Mouse (Mus musculus) retina, postnatal 1 day (tissue): ENCODE measurements at regions not wholly inside any gene's neighbourhood (a gene's known extent, or its start where the extent isn't known, plus 50 kb on each side); places are given as distances from the start of the nearest gene placed in this dataset.

ENCODE experiments used
- DNase-seq: peaks from one replicate; pipeline ENCODE4 v3.0.0-alpha.2; 2012

DNA sequence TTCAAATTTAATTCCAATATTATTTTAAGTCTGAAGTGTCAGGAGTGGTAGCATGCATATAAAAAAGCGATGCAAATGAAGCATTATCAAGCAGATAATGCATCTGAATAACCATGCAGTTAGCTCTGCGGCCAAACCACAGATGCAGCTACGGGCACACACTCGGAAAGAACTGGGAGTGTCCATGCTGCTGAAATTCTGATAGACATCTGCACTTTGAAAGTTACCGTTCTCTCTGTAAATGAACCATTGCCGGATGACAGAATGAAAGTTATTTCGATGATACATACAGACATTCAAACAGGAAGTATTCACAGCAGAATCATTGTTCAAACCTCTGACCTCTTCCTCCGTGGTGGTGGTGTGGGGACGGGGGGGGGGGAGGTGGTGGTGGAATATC, 271.6 kb downstream of the Rpl36a-ps1 start:
- no peak for DNase-seq

GRCm38 (mm10) chr14:98721033-98721432, 273.1 kb downstream of the Rpl36a-ps1 start:
- DNase-seq, result no peak

- no peak for DNase-seq
These were observed 286.1 kb downstream of the Rpl36a-ps1 start for GRCm38 (mm10) chr14:98708045-98708444.

DNA sequence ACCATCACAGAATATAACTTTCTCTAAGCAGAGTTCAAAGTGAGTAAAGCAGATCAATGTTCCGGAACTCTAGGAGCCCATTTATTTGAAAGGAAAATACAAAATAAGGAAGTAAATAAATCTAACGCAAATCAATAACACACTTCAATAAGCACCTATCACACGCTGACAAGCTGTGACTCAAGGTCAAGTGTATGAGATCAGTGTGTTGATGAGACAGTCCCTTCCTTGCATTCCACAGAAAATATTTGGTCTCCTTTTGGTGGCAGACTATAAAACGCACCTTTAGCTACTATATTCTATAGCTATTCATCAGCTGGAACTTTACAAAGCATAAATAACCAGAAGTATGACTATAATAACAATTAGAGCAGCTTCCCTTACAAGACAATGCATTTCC, 286.5 kb downstream of the Rpl36a-ps1 start:
- no peak for DNase-seq

DNA sequence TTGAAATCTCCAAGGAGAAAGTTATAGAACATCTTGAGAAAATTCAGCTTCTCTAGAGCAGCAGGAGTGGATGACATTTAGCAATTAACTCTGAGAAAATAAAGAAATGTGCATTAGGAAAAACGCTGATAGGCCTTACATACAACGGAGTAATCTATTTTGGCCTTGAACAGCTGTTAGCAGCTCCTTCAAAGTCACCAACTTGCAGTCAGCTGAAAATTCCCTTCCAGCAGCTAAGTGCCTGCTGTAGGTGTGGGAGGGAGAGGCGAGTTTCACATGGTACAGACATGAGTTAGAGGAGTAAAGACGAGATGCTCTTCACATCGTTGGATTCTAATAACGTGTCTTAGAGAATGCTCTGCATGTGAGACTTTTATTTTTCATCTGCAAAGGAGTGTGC, 290.8 kb downstream of the Rpl36a-ps1 start:
- no peak for DNase-seq

DNA sequence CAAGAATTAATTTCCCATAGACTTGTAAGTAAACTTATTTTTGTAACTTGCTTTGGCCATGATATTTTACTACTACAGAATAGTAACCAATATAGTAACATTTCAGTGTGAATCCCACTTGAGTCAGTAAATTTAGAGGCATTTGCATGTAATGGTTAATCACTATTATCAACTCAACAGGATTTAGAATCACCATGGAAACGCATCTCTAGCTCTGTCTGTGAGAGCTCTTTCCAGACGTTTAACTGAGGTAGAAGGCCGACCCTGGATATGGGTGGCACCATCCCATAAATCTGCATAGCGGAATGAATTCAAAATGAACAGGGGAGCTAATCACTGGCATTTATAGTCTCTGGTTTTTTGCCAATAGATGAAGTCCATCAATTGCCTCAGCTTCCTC, 337.6 kb downstream of the Rpl36a-ps1 start:
- no peak for DNase-seq

GRCm38 (mm10) chr14:98654191-98654809, 339.8 kb downstream of the Rpl36a-ps1 start:
- DNase-seq, result no peak

DNA sequence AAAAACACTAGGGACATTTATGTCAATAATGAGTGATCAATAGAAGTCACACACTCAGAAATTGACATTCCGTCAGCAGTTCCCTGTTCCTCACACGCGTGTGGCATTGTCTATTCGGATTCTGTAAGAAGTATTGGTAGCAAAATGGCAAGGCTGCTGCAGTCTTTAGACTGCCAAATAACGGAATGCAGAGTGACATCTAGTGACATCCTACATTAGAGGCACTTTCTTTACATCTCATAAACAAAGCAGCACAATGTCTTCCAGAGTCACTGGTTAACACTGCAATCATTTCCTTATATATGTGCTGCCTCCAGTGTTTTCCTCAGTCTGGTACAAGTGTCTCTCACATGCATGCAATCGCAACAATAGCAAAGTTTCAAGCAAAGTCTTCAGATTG, 342.9 kb downstream of the Rpl36a-ps1 start:
- DNase-seq, result peak; percentile 21

- DNase-seq, result no peak
These were observed 343.6 kb downstream of the Rpl36a-ps1 start for GRCm38 (mm10) chr14:98650520-98650919.

- no peak for DNase-seq
These were observed 346.5 kb downstream of the Rpl36a-ps1 start for GRCm38 (mm10) chr14:98647614-98648013.

- DNase-seq, result no peak
These were observed 350.4 kb downstream of the Rpl36a-ps1 start for GRCm38 (mm10) chr14:98643756-98644155.

- DNase-seq, result no peak
These were observed 351.3 kb downstream of the Rpl36a-ps1 start for GRCm38 (mm10) chr14:98642661-98643331.

DNA sequence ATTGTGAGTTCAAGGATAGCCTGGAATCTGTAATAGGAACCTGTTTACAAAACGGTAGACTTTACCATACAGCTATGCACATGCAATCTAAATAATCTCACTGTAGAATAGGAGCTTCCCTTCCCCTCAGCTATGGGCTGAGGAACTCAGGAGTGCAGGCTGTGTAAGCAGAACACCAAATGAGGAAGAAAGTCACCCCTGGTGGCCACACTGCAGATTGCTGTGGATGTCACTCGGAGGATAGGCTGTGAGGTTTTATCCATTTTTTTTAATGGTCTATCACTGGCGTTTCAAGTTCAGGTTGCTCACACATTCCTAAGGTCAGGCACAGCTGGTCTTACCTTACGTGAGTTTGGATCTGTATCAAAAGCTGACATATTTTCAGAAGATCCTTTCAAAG, 365.1 kb downstream of the Rpl36a-ps1 start:
- no peak for DNase-seq

DNA sequence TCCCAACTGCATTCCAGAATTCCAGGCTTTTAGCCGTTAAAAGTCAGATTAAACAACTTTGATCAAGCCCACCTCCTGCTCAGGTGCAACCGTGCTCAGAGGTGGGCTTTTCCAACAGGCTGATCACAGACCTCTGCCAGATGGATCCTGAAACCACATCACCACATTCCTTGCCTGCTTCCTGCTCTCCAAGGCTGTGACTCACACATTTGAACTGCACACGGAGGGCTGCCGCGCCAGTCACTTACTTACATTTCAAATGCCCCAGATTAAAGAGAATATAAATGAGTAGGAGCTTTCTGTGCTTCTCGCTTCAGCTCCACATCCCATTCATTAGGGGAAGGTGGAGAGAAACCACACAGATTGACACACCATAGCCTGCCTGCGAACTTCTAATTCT, 367.6 kb downstream of the Rpl36a-ps1 start:
- no peak for DNase-seq

DNA sequence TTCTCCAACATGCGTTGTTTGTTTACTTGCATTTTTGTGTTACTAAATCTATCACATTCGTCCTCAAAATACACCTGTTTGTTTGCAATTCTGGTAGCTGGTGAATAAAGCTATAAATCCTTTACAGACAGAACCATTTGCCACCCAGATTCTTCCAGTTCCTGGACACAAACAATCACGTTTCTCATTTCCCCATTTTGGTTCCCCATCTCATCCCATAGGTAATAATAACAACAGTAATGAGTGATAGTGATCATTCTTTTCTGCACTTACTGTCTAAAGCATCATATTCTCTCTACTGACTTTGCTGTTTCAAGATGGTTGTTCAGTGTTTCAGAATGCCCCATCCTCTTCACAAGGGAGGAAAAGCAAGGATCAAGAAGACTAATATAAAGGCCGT, 368.3 kb downstream of the Rpl36a-ps1 start:
- no peak for DNase-seq

GRCm38 (mm10) chr14:98605772-98606171, 388.3 kb downstream of the Rpl36a-ps1 start:
- DNase-seq, result no peak

DNA sequence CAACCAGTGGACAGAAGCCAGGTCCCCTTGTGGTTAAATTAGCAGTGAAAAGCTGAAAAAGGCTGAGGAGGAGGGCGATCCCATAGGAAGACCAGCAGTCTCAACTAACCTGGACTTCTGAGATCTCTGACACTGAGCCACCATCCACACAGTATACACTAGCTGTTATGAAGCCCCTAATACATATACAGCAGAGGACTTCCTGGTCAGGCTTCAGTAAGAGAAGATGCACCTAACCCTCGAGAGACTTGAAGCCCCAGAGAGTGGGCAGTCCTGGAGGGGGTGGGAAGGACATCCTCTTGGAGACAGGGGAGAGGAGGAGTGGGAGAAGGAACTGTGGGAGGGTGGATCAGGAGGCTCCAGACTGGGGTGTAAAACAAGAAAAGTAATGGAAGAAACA, 397.9 kb downstream of the Rpl36a-ps1 start:
- no peak for DNase-seq

DNA sequence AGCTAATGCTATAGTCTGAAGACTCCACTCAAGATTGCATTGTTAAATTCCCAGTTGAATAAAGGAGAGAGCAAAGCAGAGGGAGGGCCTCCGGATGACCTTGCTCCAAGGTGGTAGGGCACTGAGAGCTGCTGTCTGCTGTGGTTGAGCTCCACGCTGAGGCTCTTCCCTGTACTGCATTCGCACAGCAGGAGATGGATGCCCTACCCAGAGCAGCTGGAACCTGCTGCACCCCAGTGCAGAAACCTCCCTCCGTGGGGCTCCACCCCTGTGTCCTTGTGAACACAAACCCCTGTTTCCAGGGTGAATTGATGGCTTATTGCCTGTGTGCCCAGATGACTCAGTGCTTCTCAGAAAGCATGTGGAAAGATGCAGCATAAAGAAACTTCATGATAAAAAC, 404.3 kb downstream of the Rpl36a-ps1 start:
- peak; percentile 62 for DNase-seq

- no peak for DNase-seq
These were observed 402.1 kb upstream of the Dach1 start for GRCm38 (mm10) chr14:98571644-98572043.

GRCm38 (mm10) chr14:98562002-98562401, 392.4 kb upstream of the Dach1 start:
- DNase-seq, result no peak

- no peak for DNase-seq
These were observed 370.2 kb upstream of the Dach1 start for GRCm38 (mm10) chr14:98539792-98540191.

DNA sequence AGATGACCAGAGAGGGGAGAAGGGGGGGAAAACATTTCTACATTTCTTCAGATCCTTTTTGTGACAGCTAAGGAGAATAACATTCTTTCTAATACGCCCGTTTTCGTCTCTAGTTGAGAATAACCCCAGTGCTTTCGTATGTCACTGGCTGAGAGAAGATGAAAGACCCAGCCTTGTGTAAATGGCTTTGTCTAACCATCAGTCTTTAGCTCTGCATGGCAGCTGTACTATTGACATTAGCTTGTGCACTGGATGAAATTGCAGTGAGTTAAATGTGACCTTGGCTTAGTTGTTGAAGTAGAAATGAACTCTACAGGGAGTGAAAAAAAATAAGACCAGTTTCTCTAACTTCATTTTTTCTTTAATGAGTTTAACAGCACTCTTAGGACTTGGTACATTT, 368.7 kb upstream of the Dach1 start:
- no peak for DNase-seq

DNA sequence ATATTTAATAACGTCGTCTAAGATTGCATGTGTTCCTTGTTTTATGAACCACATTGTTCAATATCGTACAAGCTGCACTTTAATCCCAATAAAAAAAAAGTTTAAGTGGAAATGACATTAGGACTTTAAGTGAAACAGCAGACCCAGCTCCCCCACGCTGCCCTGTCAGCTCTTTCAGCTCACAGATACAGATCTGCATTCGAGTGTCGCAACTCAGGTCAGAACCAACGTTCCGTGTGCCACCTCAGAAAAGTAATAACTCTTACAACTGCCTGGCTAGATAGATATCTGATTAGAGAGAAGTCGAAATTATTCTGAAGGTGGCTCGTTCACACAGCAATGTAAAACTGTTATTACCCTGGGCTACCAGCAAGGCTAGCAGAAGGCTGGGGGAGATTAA, 364.0 kb upstream of the Dach1 start:
- DNase-seq, result no peak

DNA sequence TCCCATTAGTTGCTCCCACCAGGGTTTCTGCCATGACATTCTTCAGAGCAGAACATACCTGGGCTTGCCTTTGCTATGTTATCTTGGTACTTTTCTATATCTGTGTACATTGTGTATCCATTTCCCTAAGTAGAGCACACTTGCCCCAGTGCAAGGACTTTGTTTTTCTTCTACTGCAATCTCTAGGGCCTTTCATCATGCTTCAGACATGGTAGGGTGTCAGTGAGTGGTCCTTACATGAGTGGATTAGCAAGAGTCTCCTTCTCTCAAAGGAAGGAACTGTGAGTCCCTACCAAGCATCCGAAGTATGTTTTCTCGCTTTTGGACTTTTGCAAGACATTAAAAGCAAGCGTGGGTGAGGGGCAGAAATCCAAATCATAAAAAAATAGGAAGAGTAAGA, 351.4 kb upstream of the Dach1 start:
- no peak for DNase-seq

GRCm38 (mm10) chr14:98505321-98505720, 335.8 kb upstream of the Dach1 start:
- no peak for DNase-seq
